Mouse (Mus musculus): ENCODE measurements around the gene Atp7b.

The Atp7b gene

GRCm38 (mm10) chr8:22022244-22022643 lies 37.9 kb downstream of the Atp7b start:
- no peak for DNase-seq

GRCm38 (mm10) chr8:22019498-22019897 lies 40.6 kb downstream of the Atp7b start:
- DNase-seq, result no peak

DNA sequence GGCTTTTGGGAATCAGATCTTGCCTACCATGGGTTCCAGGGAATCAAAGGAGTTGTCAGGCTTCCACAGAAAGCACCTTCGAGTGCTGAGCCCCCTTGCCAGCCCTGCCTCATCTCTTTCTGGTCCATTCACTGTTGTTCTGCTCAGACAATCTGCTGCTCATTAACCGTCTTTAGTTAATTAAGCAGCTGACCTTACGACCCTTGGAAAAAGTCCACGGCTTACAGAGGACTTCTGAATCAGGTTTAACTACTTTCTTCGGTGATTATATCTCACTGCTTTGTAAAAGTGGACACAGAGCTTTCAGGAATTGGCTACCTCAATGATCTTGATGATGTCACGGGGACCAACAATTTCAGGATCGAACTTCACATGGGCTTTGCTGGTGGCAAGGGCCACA lies 42.4 kb downstream of the Atp7b start:
- no peak for DNase-seq

DNA sequence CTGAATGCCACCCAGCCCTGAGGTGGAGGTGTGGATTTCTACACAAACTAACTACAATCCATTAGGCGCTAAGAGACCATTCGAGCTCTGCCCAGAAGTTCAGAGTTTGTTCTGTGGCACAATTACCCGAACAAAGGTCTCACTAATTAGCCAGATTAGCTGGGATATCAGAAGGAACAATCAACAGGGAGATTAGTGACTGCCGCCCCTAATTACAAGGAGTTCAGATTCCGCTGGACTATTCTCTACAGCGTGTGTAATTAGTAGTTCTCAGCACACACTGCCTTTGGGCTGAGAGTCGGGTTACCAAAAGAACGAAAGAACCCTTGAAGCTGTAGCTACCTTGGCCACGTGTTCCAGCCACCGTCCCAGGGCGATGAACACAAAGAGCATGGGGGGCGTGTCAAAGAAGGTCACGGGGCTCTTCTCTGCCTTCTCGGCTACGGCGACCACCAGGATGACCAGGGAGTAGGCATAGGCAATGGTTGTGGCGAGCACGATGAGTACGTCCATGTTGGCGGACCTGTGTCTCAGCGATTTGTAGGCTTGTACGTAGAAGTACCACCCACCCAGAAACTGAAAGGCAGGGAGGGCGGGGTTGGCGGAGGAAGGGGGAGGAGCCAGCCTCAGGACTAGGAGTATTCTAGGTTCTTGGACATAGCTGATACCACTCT lies 46.9 kb downstream of the Atp7b start:
- DNase-seq, result no peak

DNA sequence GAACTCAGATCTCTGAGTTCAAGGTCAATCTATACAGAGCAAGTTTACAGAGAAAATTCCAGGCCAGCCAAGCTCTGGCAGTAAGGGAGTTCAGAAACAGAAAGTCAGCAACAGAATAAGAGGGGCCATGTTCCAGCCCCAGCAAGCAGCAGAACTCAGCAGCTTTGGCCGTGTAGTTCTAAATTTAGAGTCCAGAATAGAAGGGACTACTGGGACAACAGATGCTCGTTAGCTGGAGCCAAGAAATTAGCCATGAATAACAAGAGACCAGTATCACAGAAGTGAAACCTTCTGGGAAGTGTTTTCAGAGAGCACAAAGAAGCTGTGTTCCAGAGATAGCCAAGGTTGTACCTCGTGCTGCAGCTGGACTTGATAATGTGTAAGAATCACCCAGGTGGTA lies 50.7 kb downstream of the Atp7b start:
- no peak for DNase-seq

GRCm38 (mm10) chr8:22006423-22006822 lies 53.7 kb downstream of the Atp7b start:
- no peak for DNase-seq

DNA sequence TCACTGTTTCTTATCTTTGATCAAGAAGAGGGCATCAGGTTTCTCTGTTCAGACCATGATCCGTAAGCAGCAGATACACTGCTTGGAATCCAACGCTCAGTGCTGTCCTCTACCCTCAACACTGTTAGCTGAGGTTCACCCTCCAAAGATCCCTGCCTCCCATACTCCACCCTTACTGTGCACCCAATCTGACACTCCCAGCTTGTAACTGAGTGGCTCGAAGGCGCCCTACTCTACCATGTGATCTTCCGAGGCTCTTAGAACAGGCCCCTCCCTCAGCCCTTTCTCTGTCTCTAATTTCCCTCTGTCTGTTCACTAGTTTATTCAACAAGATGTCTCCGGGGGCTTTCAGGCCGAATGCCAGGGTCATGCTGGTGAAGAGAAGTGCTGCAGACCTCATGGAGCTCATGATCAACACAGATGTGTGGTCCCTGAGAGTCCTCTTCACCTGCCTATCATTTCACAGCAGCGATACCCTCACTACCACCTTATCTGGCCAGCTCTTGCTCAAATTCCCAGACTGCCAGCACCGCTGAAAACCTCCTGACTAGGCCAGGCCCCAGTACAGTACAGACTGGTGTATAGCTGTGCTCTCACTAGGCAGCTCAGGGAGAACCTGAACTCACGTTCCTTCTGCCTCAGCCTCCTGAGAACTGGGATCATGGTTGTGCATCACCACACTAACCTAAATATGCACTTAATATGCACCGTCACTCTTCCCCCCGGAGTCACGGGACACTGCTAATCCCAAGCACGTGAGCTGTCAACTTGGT lies 55.2 kb downstream of the Atp7b start:
- no peak for DNase-seq

DNA sequence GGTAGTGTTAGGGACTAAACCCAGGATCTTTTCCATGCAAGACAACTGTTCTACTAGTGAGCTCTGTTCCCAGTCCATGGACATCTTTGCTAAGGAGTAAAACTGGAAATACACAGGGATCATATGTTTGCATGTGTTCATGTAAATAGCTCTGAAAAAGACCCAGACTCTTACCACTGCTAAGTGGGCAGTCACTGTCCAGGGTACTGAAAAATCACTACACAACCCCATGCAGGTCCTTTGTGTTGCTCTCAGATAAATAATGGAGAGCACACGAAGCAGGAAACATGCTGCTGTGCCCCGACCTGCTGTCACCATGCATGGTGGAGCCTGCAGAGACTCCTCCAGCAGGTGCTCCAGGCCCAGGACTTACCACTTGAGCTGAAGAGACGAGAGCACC lies 64.9 kb downstream of the Atp7b start:
- no peak for DNase-seq

- DNase-seq, result no peak
Observed at GRCm38 (mm10) chr8:21992184-21992583, 67.9 kb downstream of the Atp7b start.

- no peak for DNase-seq
Observed at GRCm38 (mm10) chr8:21981664-21982337, 78.3 kb downstream of the Atp7b start.

DNA sequence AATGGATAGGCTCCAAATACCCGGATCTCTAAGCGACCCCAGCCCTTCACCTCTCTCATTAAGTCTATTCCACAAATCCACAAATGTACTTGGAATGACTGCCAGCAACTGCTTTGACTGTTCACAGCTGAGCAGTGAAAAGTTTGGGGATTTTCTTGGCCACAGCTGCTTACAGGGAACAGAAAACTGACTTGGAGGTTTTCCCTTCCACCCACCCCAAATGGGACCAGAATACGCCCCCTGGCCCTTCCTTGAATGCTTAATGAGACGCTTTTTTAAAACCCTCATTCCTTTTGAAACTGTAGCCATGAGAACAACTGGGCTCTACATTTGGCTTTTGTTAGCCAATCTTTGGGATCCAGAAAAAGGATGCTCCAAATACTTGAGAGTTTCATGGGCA lies 81.9 kb downstream of the Atp7b start:
- DNase-seq, result no peak

GRCm38 (mm10) chr8:21969475-21969874 lies 90.6 kb downstream of the Atp7b start, which contains the start of gene Ccdc70:
Ccdc70 (plus strand) TSS chr8:21969775.
- DNase-seq, result no peak

DNA sequence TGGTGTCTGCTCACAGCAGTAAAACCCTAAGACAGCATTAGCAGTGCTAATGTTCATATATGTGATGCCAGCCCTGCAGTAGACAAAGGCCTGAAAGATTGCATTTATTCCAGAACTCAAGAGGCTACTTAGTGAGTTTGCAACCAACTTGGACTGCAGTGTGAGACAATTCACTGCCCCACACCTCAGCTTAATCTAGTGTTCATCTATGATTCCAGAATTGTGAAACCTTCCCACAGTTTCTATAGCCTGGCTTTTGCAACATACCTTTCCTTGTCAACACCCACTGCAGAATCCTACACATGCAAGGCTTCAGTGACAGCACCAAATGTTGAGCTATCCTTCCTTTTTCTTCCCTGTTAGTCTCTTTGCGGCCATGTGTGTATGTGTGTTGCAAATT lies 93.5 kb downstream of the Atp7b start:
- DNase-seq, result no peak

GRCm38 (mm10) chr8:21958414-21958813 lies 101.7 kb downstream of the Atp7b start, which contains the start of gene Fam90a1a:
Fam90a1a (plus strand) TSS chr8:21958714.
- DNase-seq, result no peak

DNA sequence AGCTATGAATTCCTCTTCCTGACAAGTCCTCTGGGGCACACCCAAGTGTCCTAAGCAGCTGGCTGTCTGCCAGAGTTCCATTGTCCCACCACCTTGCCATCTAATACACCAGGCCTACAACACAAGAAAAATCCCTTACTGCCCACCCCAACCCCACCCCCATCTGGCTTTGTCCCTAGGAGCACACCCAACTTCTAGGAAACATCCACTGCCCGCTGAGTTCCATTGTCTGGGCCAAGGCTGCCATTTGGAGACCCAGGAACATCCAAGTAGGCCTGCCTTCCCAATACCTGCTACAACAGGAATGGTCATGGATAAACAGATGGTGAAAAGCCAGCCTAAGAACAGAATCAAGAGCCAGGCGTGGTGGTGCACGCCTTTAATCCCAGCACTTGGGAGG lies 103.8 kb downstream of the Atp7b start:
- DNase-seq, result no peak

- DNase-seq, result peak in 1 of 2 experiments; percentile 3
Observed at GRCm38 (mm10) chr8:21955321-21955720, 104.8 kb downstream of the Atp7b start.

DNA sequence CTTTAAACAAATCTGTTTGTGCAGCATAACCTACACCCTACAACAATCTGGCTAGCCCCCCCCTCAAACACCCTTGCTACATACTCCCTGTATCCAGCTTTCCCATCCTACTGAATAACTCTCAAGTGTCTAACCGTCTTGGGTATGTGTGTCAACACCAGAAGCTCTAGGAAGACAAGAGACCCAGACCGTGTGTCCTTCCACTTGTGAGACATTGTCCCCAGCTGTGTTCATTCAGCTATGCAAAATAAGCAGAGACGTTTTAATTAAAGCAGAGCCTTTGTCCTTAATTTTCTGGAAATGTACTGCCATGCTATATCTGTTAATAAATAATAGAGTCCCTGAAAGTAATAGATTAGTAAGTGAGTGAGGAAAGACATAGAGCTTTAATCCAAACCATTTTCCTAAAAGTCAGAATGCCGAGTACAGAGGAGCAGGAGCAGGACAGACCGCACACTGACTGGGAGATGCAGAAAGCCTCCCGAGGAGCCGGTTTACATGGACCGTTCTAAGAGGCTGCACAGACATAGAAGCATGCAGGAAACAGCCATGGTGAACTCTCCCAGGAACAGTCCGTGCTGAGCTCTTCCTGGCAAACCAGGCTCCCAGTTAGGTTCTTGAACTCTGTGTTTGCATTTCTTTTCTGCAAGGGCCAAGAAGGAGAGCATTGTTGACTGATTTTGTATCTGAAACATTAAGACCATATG lies 112.6 kb downstream of the Atp7b start:
- no peak for DNase-seq

DNA sequence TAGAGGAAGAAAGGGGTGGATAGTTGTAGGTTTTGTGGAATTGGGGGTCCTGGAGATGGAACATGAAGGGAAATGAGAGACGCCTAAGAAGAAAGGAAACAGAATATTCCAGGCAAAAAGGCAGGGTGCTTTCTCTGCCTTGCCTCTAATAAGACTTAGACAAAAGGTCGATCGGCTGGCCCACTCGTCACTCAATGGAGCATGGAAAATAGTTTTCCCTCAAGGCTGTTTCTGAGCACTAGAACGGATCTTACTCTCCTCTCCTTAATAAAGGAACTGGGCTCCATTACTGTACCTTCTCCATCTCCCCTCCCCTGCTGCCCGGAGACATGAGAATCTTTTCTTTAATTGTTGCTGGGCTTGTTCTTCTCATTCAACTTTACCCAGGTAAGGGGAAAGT lies 113.6 kb downstream of the Atp7b start, which contains the start of gene Defb13:
Gene Defb13, plus strand, starts transcription at position 301 of the 400 bp plus-strand sequence.
- no peak for DNase-seq
